Mouse (Mus musculus) naive thymus-derived CD4-positive, alpha-beta T cell, adult 2 months (primary cell): ENCODE measurements around the gene Hoxa3.

Experiments
- DNase-seq: peaks from one replicate; pipeline ENCODE4 v3.0.0-alpha.2; 2011; ENCODE audit warnings: low read depth

Hoxa3 gene

GRCm38 (mm10) chr6:52231885-52232567, 18.9 kb upstream of the Hoxa3 start:
- DNase-seq: no peak

DNA sequence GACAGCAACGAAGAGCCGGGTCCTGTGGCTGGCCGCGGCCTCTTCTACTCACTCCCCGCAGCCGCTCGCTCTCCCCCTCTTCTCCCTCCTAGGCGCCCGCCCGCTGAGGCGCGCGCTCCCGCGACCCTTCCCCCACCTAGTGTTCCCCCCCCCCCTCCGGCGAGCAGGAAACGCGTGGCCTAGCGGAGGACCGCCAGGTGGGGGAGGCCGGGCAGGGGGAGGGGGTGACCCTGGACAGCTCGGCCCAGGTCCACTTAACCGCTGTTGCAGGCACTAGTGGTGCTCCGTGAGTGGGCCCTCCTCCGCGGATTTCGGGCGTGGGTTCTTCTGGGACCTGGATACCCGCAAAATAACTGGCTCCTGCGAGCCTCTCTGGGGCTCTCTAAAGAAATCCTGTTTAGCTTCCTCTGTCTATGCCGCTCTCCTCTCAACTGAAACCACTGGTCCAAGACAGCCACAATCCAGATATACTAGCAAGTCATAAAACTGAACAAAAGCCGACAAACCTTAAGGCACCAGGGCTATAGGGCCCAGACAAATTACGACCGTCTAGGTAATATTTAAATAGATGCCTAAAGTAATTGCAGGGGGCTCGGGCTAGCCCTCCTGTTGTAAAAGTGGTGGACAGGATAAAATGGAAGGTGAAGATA, 17.5 kb upstream of the Hoxa3 start, which contains the start of gene Hoxa9:
Gene Hoxa9 (minus strand): TSS at position 574 of the 650 bp plus-strand sequence.
- DNase-seq: no peak

- DNase-seq: no peak
These were observed 16.7 kb upstream of the Hoxa3 start for GRCm38 (mm10) chr6:52229558-52230416.

- DNase-seq: peak; percentile 40
These were observed 15.6 kb upstream of the Hoxa3 start for GRCm38 (mm10) chr6:52228475-52229465.

- DNase-seq: no peak
These were observed 14.5 kb upstream of the Hoxa3 start for GRCm38 (mm10) chr6:52227470-52228222.

GRCm38 (mm10) chr6:52226569-52227257, 13.6 kb upstream of the Hoxa3 start:
- DNase-seq: peak; percentile 12

GRCm38 (mm10) chr6:52225612-52226568, 12.8 kb upstream of the Hoxa3 start:
- DNase-seq: peak; percentile 23

GRCm38 (mm10) chr6:52224895-52225611, 11.9 kb upstream of the Hoxa3 start:
- peak; percentile 15 for DNase-seq

- DNase-seq: peak; percentile 14
These were observed 11.0 kb upstream of the Hoxa3 start for GRCm38 (mm10) chr6:52223939-52224760.

- peak; percentile 4 for DNase-seq
These were observed 9.6 kb upstream of the Hoxa3 start for GRCm38 (mm10) chr6:52222729-52223128.

DNA sequence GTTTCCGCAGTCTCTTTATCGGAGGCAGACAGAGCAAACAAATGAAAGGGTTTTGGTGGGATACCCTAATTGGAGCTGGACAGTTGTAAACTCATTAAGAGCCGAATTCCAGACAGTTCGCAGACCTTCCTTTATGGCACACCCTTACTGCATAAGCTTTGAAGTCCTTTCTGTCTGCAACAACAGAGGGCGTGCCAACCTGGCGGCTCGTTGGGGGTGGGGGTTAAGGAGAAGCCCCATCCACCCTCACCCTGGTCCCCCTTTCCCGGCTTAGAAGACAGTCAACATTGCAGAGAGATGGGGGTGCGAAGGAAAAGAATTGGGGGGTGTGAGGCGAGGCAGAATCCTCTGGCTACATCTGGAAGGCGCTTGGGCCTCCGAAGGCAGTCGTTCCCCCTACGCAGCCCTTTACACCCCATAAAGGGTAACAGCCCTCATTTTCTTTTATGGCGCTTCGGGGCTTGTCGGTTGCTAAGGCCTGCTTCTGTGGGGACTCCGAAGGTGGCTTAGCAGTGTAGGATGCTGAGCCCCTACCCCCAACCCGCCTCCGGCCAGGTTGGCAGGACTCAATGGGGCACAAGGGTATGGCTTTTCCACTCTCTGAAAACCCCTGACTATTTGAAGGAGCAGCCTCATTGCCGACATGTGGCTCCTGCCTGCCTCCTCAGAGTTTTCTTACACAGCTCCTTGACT, 9.0 kb upstream of the Hoxa3 start:
- DNase-seq: peak; percentile 28

DNA sequence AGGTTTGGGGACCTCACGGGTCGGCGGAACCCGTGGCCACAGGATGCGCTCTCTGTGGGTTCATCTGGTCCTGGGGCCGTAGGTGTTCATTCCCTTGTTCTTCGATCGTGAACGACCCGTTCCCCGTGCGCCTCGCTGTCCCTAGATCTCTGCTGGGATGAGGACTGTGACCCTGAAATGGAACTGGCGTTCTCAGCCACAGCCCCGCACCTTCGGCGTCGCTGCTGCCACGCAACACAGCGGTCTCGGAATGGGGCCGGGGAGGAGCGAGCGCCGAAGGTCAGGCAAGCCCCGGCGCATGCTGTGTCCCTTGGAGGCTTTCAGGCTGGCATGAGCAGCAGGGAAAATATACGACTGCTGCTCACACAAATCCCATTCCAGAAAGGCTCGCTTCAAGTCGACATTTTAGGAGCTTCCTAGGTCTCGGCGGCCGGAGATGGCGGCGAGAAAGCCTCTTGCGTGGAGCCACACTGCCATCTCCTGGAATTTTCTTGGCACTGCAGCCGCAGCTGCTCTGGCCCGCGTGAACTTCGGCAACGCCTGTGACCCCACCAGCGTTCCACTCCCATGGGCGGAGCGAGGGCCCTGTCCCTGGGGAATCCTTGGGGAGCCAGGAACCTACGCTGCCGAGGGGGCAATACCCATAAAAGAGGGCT, 8.3 kb upstream of the Hoxa3 start, which contains the start of gene Hoxa7:
Gene Hoxa7 (minus strand): TSS at position 518 of the 656 bp plus-strand sequence.
- peak; percentile 91 for DNase-seq

- DNase-seq: peak; percentile 55
These were observed 7.8 kb upstream of the Hoxa3 start for GRCm38 (mm10) chr6:52220865-52221310.

GRCm38 (mm10) chr6:52220003-52220864, 7.1 kb upstream of the Hoxa3 start:
- peak; percentile 41 for DNase-seq
